Comparison of ENCODE assay signal across 22 mouse cellular contexts in genomic region chr5:43845083-43845482, GRCm38 (mm10). TPM values are rescaled to one million over a fixed set of nuclear protein-coding genes. Genes with fewer than 3 reads are reported as not detected.
A peak's percentile ranks its signal among the peaks of the same experiment; 100 is the strongest.
DNase-seq lines count a peak whose midpoint lies in the region; ATAC-seq and TF ChIP-seq lines count a peak whose summit lies in the region.
"Had no signal": no experiment of that assay in that cellular context is flagged by ENCODE, and none has a peak within 500 bp of the region (broad histone marks: within the 10 kb centered on the region; RNA-seq: fewer than 3 reads in every experiment).

No protein-coding gene starts in this region.

- ATAC-seq in heart, embryonic 11.5 days (replicated peaks; ENCODE audit: insufficient number of reproducible peaks, low FRiP score, low TSS enrichment) = no peak
- no peak for ATAC-seq in hindbrain, embryonic 16.5 days
- ATAC-seq: forebrain, embryonic 14.5 days had no signal

- peak overlapping the region; percentile 68 for H3K27ac ChIP-seq in gastrocnemius, adult 2 months
- H3K27ac ChIP-seq in heart, adult 2 months = peak overlapping the region; percentile 70
- H3K27ac ChIP-seq in heart, embryonic 11.5 days (ENCODE audit: low read depth, low read length) = no peak overlapping the region
- peak overlapping the region; percentile 19; the same call in 1 of the 2 replicates for H3K27ac ChIP-seq in spleen, adult 2 months (ENCODE audit: insufficient read depth, low read length)
- H3K27ac ChIP-seq in hindbrain, embryonic 16.5 days (ENCODE audit: low read depth, low read length) = no peak overlapping the region
- H3K27ac ChIP-seq: embryonic facial prominence, embryonic 15.5 days; forebrain, embryonic 10.5 days; heart, embryonic 10.5 days; heart, embryonic 15.5 days; hindbrain, embryonic 15.5 days had no signal

- TF ChIP-seq EP300 in heart, adult 2 months (IDR thresholded peaks at IDR 0.05; ENCODE audit: insufficient read depth, low read depth, low read length) = no peak

- no peaks in the 10 kb centered on the region for H3K79me2 ChIP-seq in heart, adult 2 months (replicated peaks; ENCODE audit: control insufficient read depth, insufficient read depth, low read length)

- no peak overlapping the region for H3K4me2 ChIP-seq in heart, embryonic 11.5 days
- no peak overlapping the region for H3K4me2 ChIP-seq in hindbrain, embryonic 16.5 days (ENCODE audit: low read length)
- H3K4me2 ChIP-seq: embryonic facial prominence, embryonic 15.5 days; heart, embryonic 15.5 days; hindbrain, embryonic 15.5 days had no signal

- no peak for TF ChIP-seq CTCF in gastrocnemius, adult 2 months (IDR thresholded peaks at IDR 0.05)
- no peak for TF ChIP-seq CTCF in heart, adult 2 months (IDR thresholded peaks at IDR 0.05)
- no peak for TF ChIP-seq CTCF in spleen, adult 2 months (IDR thresholded peaks at IDR 0.05; ENCODE audit: extremely low read depth, insufficient read depth, insufficient read length, insufficient replicate concordance)

- DNase-seq in gastrocnemius, adult 2 months = peak; percentile 32
- DNase-seq in gastrocnemius, adult 8-10 months (ENCODE audit: low spot score in 2 of 2) = no peak
- DNase-seq in heart, adult 2 months = no peak
- no peak for DNase-seq in spleen, adult 2 months (ENCODE audit: low read depth in 1 of 2, low spot score in 2 of 2)
- DNase-seq in spleen, adult 12 weeks (ENCODE audit: low spot score) = no peak
- DNase-seq: adrenal gland, adult 8-10 months; adrenal gland, postnatal 36 days; cerebellum, adult 11 months; embryo, embryonic 11 days; kidney, adult 11 months; kidney, adult 9 months had no signal

- WGBS in heart, adult 2 months = 42% methylated on average over 5 of the region's 5 CpGs
- WGBS in heart, embryonic 11.5 days (ENCODE audit: insufficient replicate concordance) = 81% methylated on average over 5 of the region's 5 CpGs
- 82% methylated on average over 5 of the region's 5 CpGs for WGBS in spleen, adult 2 months
- 76% methylated on average over 5 of the region's 5 CpGs for WGBS in hindbrain, embryonic 16.5 days

- H3K9me3 ChIP-seq in heart, embryonic 11.5 days (replicated peaks; ENCODE audit: control insufficient read depth, low read length) = peaks cover 3% of the 10 kb centered on the region; the same call in 1 of the 2 replicates
- H3K9me3 ChIP-seq in hindbrain, embryonic 16.5 days (ENCODE audit: control insufficient read depth, low read length) = no peaks in the 10 kb centered on the region
- H3K9me3 ChIP-seq: embryonic facial prominence, embryonic 15.5 days; heart, embryonic 15.5 days; hindbrain, embryonic 15.5 days had no signal

- peaks cover 12% of the 10 kb centered on the region for H3K4me1 ChIP-seq in heart, adult 2 months (ENCODE audit: control insufficient read depth, insufficient read depth, low read length)
- no peaks in the 10 kb centered on the region for H3K4me1 ChIP-seq in heart, embryonic 11.5 days (ENCODE audit: control insufficient read depth, insufficient read depth, low read length)
- H3K4me1 ChIP-seq in spleen, adult 2 months (ENCODE audit: control insufficient read depth, insufficient read depth, insufficient read length) = peaks cover 22% of the 10 kb centered on the region
- no peaks in the 10 kb centered on the region for H3K4me1 ChIP-seq in hindbrain, embryonic 16.5 days (ENCODE audit: control insufficient read depth, insufficient read depth, low read depth, low read length)
- H3K4me1 ChIP-seq: embryonic facial prominence, embryonic 15.5 days; heart, embryonic 10.5 days; hindbrain, embryonic 15.5 days had no signal

- H3K4me3 ChIP-seq in gastrocnemius, adult 2 months = no peak overlapping the region
- H3K4me3 ChIP-seq in heart, adult 2 months = no peak overlapping the region
- H3K4me3 ChIP-seq in heart, embryonic 11.5 days (ENCODE audit: low read depth, low read length) = no peak overlapping the region
- no peak overlapping the region for H3K4me3 ChIP-seq in spleen, adult 2 months (ENCODE audit: extremely low read depth, insufficient read depth, insufficient read length)
- H3K4me3 ChIP-seq in hindbrain, embryonic 16.5 days (ENCODE audit: low read length) = no peak overlapping the region
- H3K4me3 ChIP-seq: embryonic facial prominence, embryonic 15.5 days; erythroblast, embryonic 14.5 days; forebrain, embryonic 10.5 days; heart, embryonic 10.5 days; heart, embryonic 15.5 days; hindbrain, embryonic 15.5 days had no signal

- no peaks in the 10 kb centered on the region; the same call in 1 of the 2 replicates for H3K36me3 ChIP-seq in heart, adult 2 months (ENCODE audit: control insufficient read depth, insufficient read depth, low read length)
- no peaks in the 10 kb centered on the region for H3K36me3 ChIP-seq in heart, embryonic 11.5 days (ENCODE audit: control insufficient read depth, insufficient read depth, low read length)
- H3K36me3 ChIP-seq in spleen, adult 2 months (ENCODE audit: control insufficient read depth, insufficient read depth, low read length) = no peaks in the 10 kb centered on the region
- no peaks in the 10 kb centered on the region for H3K36me3 ChIP-seq in hindbrain, embryonic 16.5 days (ENCODE audit: control insufficient read depth, insufficient read depth, low read length)
- H3K36me3 ChIP-seq: embryonic facial prominence, embryonic 15.5 days; forebrain, embryonic 10.5 days; heart, embryonic 10.5 days; heart, embryonic 15.5 days; hindbrain, embryonic 15.5 days had no signal

- no peaks in the 10 kb centered on the region for H3K27me3 ChIP-seq in heart, adult 2 months (ENCODE audit: control insufficient read depth, insufficient read depth, low read length)
- H3K27me3 ChIP-seq in heart, embryonic 11.5 days (ENCODE audit: control insufficient read depth, insufficient read depth, low read length) = no peaks in the 10 kb centered on the region
- H3K27me3 ChIP-seq in spleen, adult 2 months (ENCODE audit: control insufficient read depth, insufficient read depth, low read length) = no peaks in the 10 kb centered on the region
- H3K27me3 ChIP-seq in hindbrain, embryonic 16.5 days (replicated peaks; ENCODE audit: control insufficient read depth, insufficient read depth, low read length) = no peaks in the 10 kb centered on the region
- H3K27me3 ChIP-seq: embryonic facial prominence, embryonic 15.5 days; heart, embryonic 15.5 days; hindbrain, embryonic 15.5 days had no signal

- H3K9ac ChIP-seq in heart, adult 2 months (ENCODE audit: low read depth, low read length) = no peak overlapping the region
- H3K9ac ChIP-seq in heart, embryonic 11.5 days (ENCODE audit: low read depth, low read length) = no peak overlapping the region
- H3K9ac ChIP-seq in hindbrain, embryonic 16.5 days (ENCODE audit: low read depth, low read length) = no peak overlapping the region
- H3K9ac ChIP-seq: embryonic facial prominence, embryonic 15.5 days; heart, embryonic 15.5 days; hindbrain, embryonic 15.5 days had no signal

- intact Hi-C loops in gastrocnemius, adult 2 months (cut with DNase I) = no loop called here
- intact Hi-C loops in heart, adult 2 months (cut with DNase I) = loop anchor here (2.0 kb wide), 1 partner anchor 20 kb away; no protein-coding TSS in a partner anchor

- no peak for TF ChIP-seq POLR2A in heart, adult 2 months (IDR thresholded peaks at IDR 0.05; ENCODE audit: insufficient read depth, low read depth, low read length)
- no peak for TF ChIP-seq POLR2A in spleen, adult 2 months (IDR thresholded peaks at IDR 0.05; ENCODE audit: low read depth, low read length)

RNA-seq across cellular contexts. Expression of gene Cd38, which starts 23.3 kb away (rescaled TPM):
- total RNA-seq in gastrocnemius, adult 2 months (2021) = 1 to 10 TPM; 2.7 to 3.5 TPM
- total RNA-seq in gastrocnemius, adult 8-10 months (2022) = 1 to 10 TPM; 1.1 to 2.5 (median 1.8) TPM
- 1 to 10 TPM; 7.3 to 7.5 TPM for total RNA-seq in heart, adult 2 months (2021)
- 8.6 and 22.0 TPM in 2 replicates for polyA plus RNA-seq in heart, adult 2 months (2012; rRNA removed)
- polyA plus RNA-seq in heart, embryonic 11.5 days (2014; fragmentation: Nextera tagmentation; extraction: Ambion mirVana) = 20.2 and 20.3 TPM in 2 replicates
- polyA plus RNA-seq in spleen, adult 2 months (2012; rRNA removed) = 37.3 and 38.9 TPM in 2 replicates
- 2.8 and 3.0 TPM in 2 replicates for polyA plus RNA-seq in hindbrain, embryonic 16.5 days (2015; fragmentation: Nextera tagmentation; extraction: Ambion mirVana)
- polyA plus RNA-seq: erythroblast, embryonic 14.5 days had no signal

RNA-seq across cellular contexts. Expression of gene Fbxl5, which starts 23.6 kb away (rescaled TPM):
- 10 to 100 TPM; 33.0 to 35.4 TPM for total RNA-seq in gastrocnemius, adult 2 months (2021)
- 10 to 100 TPM; 33.6 to 43.3 (median 38.1) TPM for total RNA-seq in gastrocnemius, adult 8-10 months (2022)
- total RNA-seq in heart, adult 2 months (2021) = 10 to 100 TPM; 32.6 to 39.0 TPM
- polyA plus RNA-seq in heart, adult 2 months (2012; rRNA removed) = 20.1 and 32.0 TPM in 2 replicates
- 41.8 and 49.0 TPM in 2 replicates for polyA plus RNA-seq in heart, embryonic 11.5 days (2014; fragmentation: Nextera tagmentation; extraction: Ambion mirVana)
- polyA plus RNA-seq in spleen, adult 2 months (2012; rRNA removed) = 13.0 and 13.9 TPM in 2 replicates
- 79.3 and 82.2 TPM in 2 replicates for polyA plus RNA-seq in hindbrain, embryonic 16.5 days (2015; fragmentation: Nextera tagmentation; extraction: Ambion mirVana)

RNA-seq across cellular contexts. Expression of gene Bst1, which starts 26.4 kb away (rescaled TPM):
- total RNA-seq in gastrocnemius, adult 2 months (2021) = under 1 TPM in 1 of 2 experiments, not detected in 1; 0.17 TPM
- total RNA-seq in gastrocnemius, adult 8-10 months (2022) = not detected
- 1 to 10 TPM; 1.6 to 3.3 TPM for total RNA-seq in heart, adult 2 months (2021)
- 1.3 and 1.7 TPM in 2 replicates for polyA plus RNA-seq in heart, adult 2 months (2012; rRNA removed)
- 0.23 TPM in 1 of 2 replicates, not detected in the other for polyA plus RNA-seq in heart, embryonic 11.5 days (2014; fragmentation: Nextera tagmentation; extraction: Ambion mirVana)
- polyA plus RNA-seq in spleen, adult 2 months (2012; rRNA removed) = 5.6 and 8.4 TPM in 2 replicates
- polyA plus RNA-seq in hindbrain, embryonic 16.5 days (2015; fragmentation: Nextera tagmentation; extraction: Ambion mirVana) = not detected in 2 replicates
- total RNA-seq: common myeloid progenitor, adult 5-6 weeks had no signal
- polyA plus RNA-seq: erythroblast, embryonic 14.5 days; forebrain, embryonic 14.5 days; hindbrain, embryonic 11.5 days had no signal

Comparison
In these comparisons a context has a peak if more than half of its experiments do, and no peak if none do; other contexts are left out.
1. H3K27ac ChIP-seq: peak in gastrocnemius, adult 2 months (single experiment), heart, adult 2 months (single experiment) and spleen, adult 2 months (single experiment); none in heart, embryonic 11.5 days (single experiment) and hindbrain, embryonic 16.5 days (single experiment).